Mouse (Mus musculus): ENCODE data around the gene Exoc6b.

DNA sequence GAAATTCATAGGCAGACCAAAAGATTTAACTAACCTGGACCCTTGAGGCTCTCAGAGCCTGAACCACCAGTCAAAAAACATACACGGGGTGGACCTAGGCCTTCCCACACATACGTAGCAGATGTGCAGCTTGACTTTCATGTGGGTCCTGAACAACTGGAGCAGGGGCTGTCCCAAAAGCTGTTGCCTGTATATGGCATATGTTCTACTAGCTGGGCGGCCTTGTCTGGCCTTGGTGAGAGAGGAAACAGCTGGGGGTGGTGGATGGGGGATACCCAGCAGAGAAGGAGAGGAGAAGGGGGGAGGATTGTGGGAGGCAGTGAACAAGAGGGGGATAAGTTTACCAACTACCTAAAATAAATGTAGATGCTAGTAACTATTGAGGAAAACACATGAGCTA is 270.6 kb downstream of the Exoc6b start:
- TF ChIP-seq EP300 (IDR thresholded peaks at IDR 0.05; ENCODE audit: insufficient read depth, low read depth, low read length) = no peak
- TF ChIP-seq CTCF (IDR thresholded peaks at IDR 0.05) = no peak
- TF ChIP-seq POLR2A (IDR thresholded peaks at IDR 0.05; ENCODE audit: insufficient read depth, low read depth, low read length) = no peak

Data from heart, adult 2 months (tissue).